Mouse (Mus musculus): ENCODE measurements around the gene Cd274.

DNA sequence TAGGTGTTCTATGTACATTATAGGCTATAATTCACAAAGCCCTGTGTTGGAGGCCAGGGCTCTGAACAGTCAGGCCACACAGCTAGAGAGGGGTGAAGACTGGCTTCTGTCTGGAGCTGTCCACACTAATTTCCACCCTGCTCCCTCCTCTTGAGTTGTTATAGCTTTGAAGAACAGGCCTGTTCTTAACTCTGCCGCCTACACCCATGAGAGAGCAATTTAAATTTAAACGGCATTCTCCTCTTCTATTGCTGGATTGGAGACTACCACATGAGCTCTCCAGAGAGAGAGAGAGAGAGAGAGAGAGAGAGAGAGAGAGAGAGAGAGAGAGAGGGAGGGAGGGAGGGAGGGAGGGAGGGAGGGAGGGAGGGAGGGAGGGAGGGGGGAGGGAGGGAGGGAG lies 38.1 kb downstream of the Cd274 start:
- TF ChIP-seq CTCF (IDR thresholded peaks at IDR 0.05; ENCODE audit: insufficient read depth, low read length) = no peak
- TF ChIP-seq POLR2A (IDR thresholded peaks at IDR 0.05; ENCODE audit: borderline replicate concordance, extremely low read depth, low read depth, low read length) = no peak

All from lung, adult 2 months (tissue).